Mouse (Mus musculus) spleen, adult 2 months (tissue): ENCODE results near the gene Ano10. TPM values are rescaled to one million over a fixed set of nuclear protein-coding genes. Genes with fewer than 3 reads are reported as not detected.

Experiments
- DNase-seq, 2 experiments: peaks; one replicate each; pipeline versions ENCODE4 v3.0.0 to v3.0.0-alpha.2; 2012 to 2021; ENCODE audit warnings: low spot score in 2 of 2, low read depth in 1 of 2
- H3K27ac ChIP-seq: fragments of 200-500 bp; 2 replicates; pipeline ENCODE4 v1.5.1; 2012; ENCODE audit warnings: low read length, inconsistent platforms; ENCODE audit not compliant: insufficient read depth
- H3K27me3 ChIP-seq: fragments of 200-500 bp; 2 replicates; pipeline ENCODE4 v1.6.1; 2012; ENCODE audit warnings: mild to moderate bottlenecking, moderate library complexity, low read length, inconsistent platforms; ENCODE audit not compliant: control insufficient read depth, insufficient read depth
- H3K36me3 ChIP-seq: fragments of 200-500 bp; 2 replicates; pipeline ENCODE4 v1.6.1; 2012; ENCODE audit warnings: mild to moderate bottlenecking, low read length, inconsistent platforms; ENCODE audit not compliant: control insufficient read depth, insufficient read depth
- H3K4me1 ChIP-seq: fragments of 200-500 bp; 2 replicates; pipeline ENCODE4 v1.6.1; 2011; ENCODE audit warnings: inconsistent platforms; ENCODE audit not compliant: control insufficient read depth, insufficient read depth, insufficient read length
- H3K4me3 ChIP-seq: fragments of 200-500 bp; 2 replicates; pipeline ENCODE4 v1.5.1; 2011; ENCODE audit warnings: mild to moderate bottlenecking, inconsistent platforms; ENCODE audit not compliant: insufficient read depth, insufficient read length; ENCODE audit errors: extremely low read depth
- CTCF ChIP-seq: fragments of 200-500 bp; IDR thresholded peaks from 2 replicates; pipeline ENCODE4 v1.5.1; 2011; ENCODE audit warnings: mild to moderate bottlenecking, inconsistent platforms; ENCODE audit not compliant: insufficient read depth, insufficient read length, insufficient replicate concordance; ENCODE audit errors: extremely low read depth
- POLR2A ChIP-seq: fragments of 200-500 bp; IDR thresholded peaks from 2 replicates; pipeline ENCODE4 v1.6.1; 2011; ENCODE audit warnings: low read depth, low read length, inconsistent platforms
- WGBS: fragments of 180-500 bp; shearing (Covaris S2); methylation state at CpG from one replicate; pipeline ENCODE4 v1.1.7; 2018; 5-methylcytosine and 5-hydroxymethylcytosine counted together
- polyA plus RNA-seq: library from polyadenylated mRNA; depleted of rRNA; stranded (reverse); fragments of >200 nt; gene quantifications from 2 replicates; pipeline ENCODE4 v1.2.3, GENCODE M21; 2012

Gene Ano10
- polyA plus RNA-seq, 1 experiment, result 20.8 TPM

GRCm38 (mm10) chr9:122226419-122226818 is 67.8 kb downstream of the Ano10 start:
- TF ChIP-seq POLR2A (no peak), CTCF (no peak)
- DNase-seq, result no peak

GRCm38 (mm10) chr9:122225309-122225708 is 68.9 kb downstream of the Ano10 start:
- DNase-seq, result no peak
- H3K36me3 ChIP-seq, result no peaks in the 10 kb centered on the region
- no peak overlapping the region for H3K4me3 ChIP-seq
- no peaks in the 10 kb centered on the region; the same call in 1 of the 2 replicates for H3K4me1 ChIP-seq
- WGBS, result 70% methylated on average over 7 of the region's 7 CpGs
- no peaks in the 10 kb centered on the region for H3K27me3 ChIP-seq
- no peak overlapping the region for H3K27ac ChIP-seq
- TF ChIP-seq POLR2A (no peak), CTCF (peak; percentile 35; the same call in 1 of the 2 replicates)

More at GRCm38 (mm10) chr9:122226419-122226818, 67.8 kb downstream of the Ano10 start:
- no peaks in the 10 kb centered on the region for H3K36me3 ChIP-seq
- H3K27ac ChIP-seq, result no peak overlapping the region
- 57% methylated on average over 4 of the region's 4 CpGs for WGBS
- no peaks in the 10 kb centered on the region for H3K27me3 ChIP-seq
- H3K4me3 ChIP-seq, result no peak overlapping the region
- no peaks in the 10 kb centered on the region; the same call in 1 of the 2 replicates for H3K4me1 ChIP-seq

GRCm38 (mm10) chr9:122223005-122223404 is 71.2 kb downstream of the Ano10 start:
- Histone ChIP-seq H3K4me3 (no peak overlapping the region), H3K27me3 (no peaks in the 10 kb centered on the region), H3K27ac (no peak overlapping the region), H3K4me1 (no peaks in the 10 kb centered on the region; the same call in 1 of the 2 replicates), H3K36me3 (no peaks in the 10 kb centered on the region)
- 75% methylated on average over 8 of the region's 8 CpGs for WGBS
- DNase-seq, result no peak
- TF ChIP-seq POLR2A (no peak), CTCF (no peak)

- Histone ChIP-seq H3K36me3 (no peaks in the 10 kb centered on the region), H3K4me3 (no peak overlapping the region)
- 81% methylated on average over 2 of the region's 2 CpGs for WGBS
These were observed 74.3 kb downstream of the Ano10 start for GRCm38 (mm10) chr9:122219934-122220333.

GRCm38 (mm10) chr9:122216945-122217529 is 77.2 kb downstream of the Ano10 start:
- no peak overlapping the region for H3K27ac ChIP-seq
- no peaks in the 10 kb centered on the region for H3K4me1 ChIP-seq
- no peak for DNase-seq
- TF ChIP-seq POLR2A (no peak), CTCF (no peak)
- H3K27me3 ChIP-seq, result no peaks in the 10 kb centered on the region
- H3K4me3 ChIP-seq, result no peak overlapping the region
- WGBS, result 85% methylated on average over 7 of the region's 7 CpGs
- no peaks in the 10 kb centered on the region for H3K36me3 ChIP-seq

More at GRCm38 (mm10) chr9:122219934-122220333, 74.3 kb downstream of the Ano10 start:
- no peak for TF ChIP-seq CTCF
- no peak for TF ChIP-seq POLR2A
- no peak for DNase-seq
- Histone ChIP-seq H3K27ac (no peak overlapping the region), H3K4me1 (no peaks in the 10 kb centered on the region; the same call in 1 of the 2 replicates), H3K27me3 (no peaks in the 10 kb centered on the region)

- H3K4me1 ChIP-seq, result no peaks in the 10 kb centered on the region
- H3K36me3 ChIP-seq, result no peaks in the 10 kb centered on the region
- H3K27me3 ChIP-seq, result no peaks in the 10 kb centered on the region
- TF ChIP-seq CTCF (no peak), POLR2A (no peak)
- DNase-seq, result no peak
- H3K27ac ChIP-seq, result no peak overlapping the region
- H3K4me3 ChIP-seq, result no peak overlapping the region
These were observed 79.1 kb downstream of the Ano10 start for GRCm38 (mm10) chr9:122215118-122215517.

GRCm38 (mm10) chr9:122208311-122208710 is 85.9 kb downstream of the Ano10 start:
- H3K4me3 ChIP-seq, result no peak overlapping the region
- no peak for TF ChIP-seq POLR2A
- no peak for TF ChIP-seq CTCF
- H3K27ac ChIP-seq, result no peak overlapping the region
- no peaks in the 10 kb centered on the region for H3K27me3 ChIP-seq
- DNase-seq, result no peak
- H3K4me1 ChIP-seq, result no peaks in the 10 kb centered on the region
- 63% methylated on average over 4 of the region's 4 CpGs for WGBS
- no peaks in the 10 kb centered on the region for H3K36me3 ChIP-seq
